Comparison of ENCODE assay signal across 19 mouse cellular contexts in the genomic region with DNA sequence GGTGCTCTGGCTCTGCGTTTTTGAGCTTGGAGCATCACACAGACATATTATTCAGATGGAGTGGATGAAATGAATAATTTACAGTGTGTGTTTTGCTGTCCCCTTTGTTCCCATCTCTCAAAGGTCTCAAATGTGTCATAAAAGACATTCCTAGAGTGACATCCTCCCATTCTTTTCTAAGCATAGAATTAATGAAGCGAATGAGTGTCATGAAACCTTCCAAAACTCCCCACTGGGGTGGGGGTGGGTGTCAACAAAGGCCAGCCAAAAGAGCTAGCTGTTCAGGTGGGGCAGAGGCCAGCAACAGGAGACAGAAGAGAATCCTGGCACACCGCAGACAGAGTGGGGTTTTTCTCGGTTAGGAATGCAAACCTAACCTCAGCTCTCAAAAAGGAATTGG.
A peak's percentile ranks its signal among the peaks of the same experiment; 100 is the strongest.
DNase-seq lines count a peak whose midpoint lies in the region; TF ChIP-seq lines count a peak whose summit lies in the region.
"Had no signal": no experiment of that assay in that cellular context is flagged by ENCODE, and none has a peak within 500 bp of the region (broad histone marks: within the 10 kb centered on the region; RNA-seq: fewer than 3 reads in every experiment).

No protein-coding gene starts in this region.

- no peaks in the 10 kb centered on the region; the same call in 1 of the 2 replicates for H3K27me3 ChIP-seq in cerebellum, adult 2 months (ENCODE audit: control insufficient read depth, insufficient read depth, low read length)
- no peaks in the 10 kb centered on the region for H3K27me3 ChIP-seq in spleen, adult 2 months (ENCODE audit: control insufficient read depth, insufficient read depth, low read length)
- H3K27me3 ChIP-seq: hindbrain, embryonic 12.5 days; limb, embryonic 12.5 days; neural tube, embryonic 12.5 days had no signal

- no peaks in the 10 kb centered on the region for H3K36me3 ChIP-seq in spleen, adult 2 months (ENCODE audit: control insufficient read depth, insufficient read depth, low read length)
- H3K36me3 ChIP-seq: hindbrain, embryonic 12.5 days; limb, embryonic 12.5 days; midbrain, embryonic 10.5 days; neural tube, embryonic 12.5 days had no signal

- H3K4me3 ChIP-seq in cerebellum, adult 2 months (replicated peaks; ENCODE audit: insufficient read depth, low read depth, low read length), result no peak overlapping the region
- H3K4me3 ChIP-seq in spleen, adult 2 months (ENCODE audit: extremely low read depth, insufficient read depth, insufficient read length), result no peak overlapping the region
- H3K4me3 ChIP-seq in olfactory bulb, adult 2 months (ENCODE audit: insufficient read depth, low read depth, low read length), result no peak overlapping the region
- H3K4me3 ChIP-seq: heart, adult 2 months; hindbrain, embryonic 12.5 days; limb, embryonic 12.5 days; midbrain, embryonic 10.5 days; neural tube, embryonic 12.5 days had no signal

- no peak for TF ChIP-seq CTCF in cerebellum, adult 2 months (IDR thresholded peaks at IDR 0.05; ENCODE audit: borderline replicate concordance, insufficient read depth, low read depth, low read length)
- TF ChIP-seq CTCF in spleen, adult 2 months (IDR thresholded peaks at IDR 0.05; ENCODE audit: extremely low read depth, insufficient read depth, insufficient read length, insufficient replicate concordance), result no peak
- no peak for TF ChIP-seq CTCF in olfactory bulb, adult 2 months (IDR thresholded peaks at IDR 0.05; ENCODE audit: insufficient read depth, low read depth, low read length)

- peak; percentile 10 to 18 for DNase-seq in cerebellum, postnatal 25 days
- DNase-seq in cerebellum, adult 2 months, result no peak
- no peak for DNase-seq in spleen, adult 2 months (ENCODE audit: low read depth in 1 of 2, low spot score in 2 of 2)
- DNase-seq in spleen, adult 12 weeks (ENCODE audit: low spot score), result no peak
- DNase-seq in heart, adult 9 months (ENCODE audit: low spot score in 2 of 2), result no peak
- DNase-seq in frontal cortex, postnatal 25 days (ENCODE audit: low spot score in 2 of 2), result no peak
- DNase-seq: adrenal gland, postnatal 36 days; gastrocnemius, postnatal 14 days; heart, adult 2 months; kidney, adult 2 months; kidney, postnatal 10 days; liver, postnatal 0 days; right cerebral cortex, adult 18-20 months had no signal

- no peak for TF ChIP-seq POLR2A in cerebellum, adult 2 months (IDR thresholded peaks at IDR 0.05; ENCODE audit: borderline replicate concordance, insufficient read depth, low read length)
- TF ChIP-seq POLR2A in spleen, adult 2 months (IDR thresholded peaks at IDR 0.05; ENCODE audit: low read depth, low read length), result no peak
- no peak for TF ChIP-seq POLR2A in olfactory bulb, adult 2 months (IDR thresholded peaks at IDR 0.05; ENCODE audit: insufficient read depth, low read depth, low read length)

- H3K27ac ChIP-seq in cerebellum, adult 2 months (ENCODE audit: insufficient read depth, low read length), result no peak overlapping the region
- H3K27ac ChIP-seq in spleen, adult 2 months (ENCODE audit: insufficient read depth, low read length), result peak overlapping the region; percentile 31
- peak overlapping the region; percentile 53 for H3K27ac ChIP-seq in olfactory bulb, adult 2 months (ENCODE audit: insufficient read depth, low read depth, low read length)
- H3K27ac ChIP-seq: heart, adult 2 months; hindbrain, embryonic 12.5 days; limb, embryonic 12.5 days; midbrain, embryonic 10.5 days; neural tube, embryonic 12.5 days; stomach, postnatal 0 days had no signal

- H3K4me1 ChIP-seq in cerebellum, adult 2 months (ENCODE audit: control insufficient read depth, insufficient read depth, low read length), result peaks cover 3% of the 10 kb centered on the region
- peaks cover 15% of the 10 kb centered on the region; the same call in 1 of the 2 replicates for H3K4me1 ChIP-seq in spleen, adult 2 months (ENCODE audit: control insufficient read depth, insufficient read depth, insufficient read length)
- peaks cover 11% of the 10 kb centered on the region for H3K4me1 ChIP-seq in olfactory bulb, adult 2 months (ENCODE audit: control insufficient read depth, insufficient read depth, low read length)
- H3K4me1 ChIP-seq: hindbrain, embryonic 12.5 days; midbrain, embryonic 10.5 days; neural tube, embryonic 12.5 days had no signal

- WGBS in cerebellum, adult 2 months, result 15% methylated on average over 4 of the region's 4 CpGs
- WGBS in spleen, adult 2 months, result 77% methylated on average over 4 of the region's 4 CpGs
- WGBS in olfactory bulb, adult 2 months, result 61% methylated on average over 4 of the region's 4 CpGs

Comparison
In these comparisons a context has a peak if more than half of its experiments do, and no peak if none do; other contexts are left out.
1. DNase-seq: peak in cerebellum, postnatal 25 days (2 of 2); none in cerebellum, adult 2 months (0 of 2), spleen, adult 2 months (0 of 2), spleen, adult 12 weeks (single experiment), heart, adult 9 months (0 of 2) and frontal cortex, postnatal 25 days (0 of 2).